Mouse (Mus musculus) heart, postnatal 0 days (tissue): ENCODE data around the gene Gm27029.

Experiments used
- CTCF ChIP-seq: IDR thresholded peaks from 2 replicates; pipeline ENCODE4 v1.5.1; 2016; ENCODE audit warnings: antibody characterized with exemption, control low read depth, low read depth
- EP300 ChIP-seq: IDR thresholded peaks from 2 replicates; pipeline ENCODE4 v1.6.1; 2016; ENCODE audit warnings: antibody characterized with exemption, low read depth

DNA sequence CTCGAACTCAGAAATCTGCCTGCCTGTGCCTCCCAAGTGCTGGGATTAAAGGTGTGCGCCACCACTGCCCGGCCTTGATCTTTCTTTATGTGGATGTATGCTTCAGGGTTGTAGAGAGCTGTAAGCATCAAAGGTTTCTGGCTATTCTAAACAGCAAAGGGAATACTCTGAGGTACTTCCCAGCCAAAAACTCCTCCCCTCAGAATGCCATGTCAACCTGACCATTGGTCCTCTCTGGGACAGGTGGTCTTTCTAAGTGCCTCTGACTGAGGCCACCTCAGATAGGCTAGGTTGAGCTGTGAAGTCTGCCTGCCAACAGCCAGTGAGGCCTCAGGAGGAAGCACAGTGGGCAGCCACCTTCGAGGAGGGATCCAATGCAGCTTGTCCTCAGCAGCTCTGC lies 24.3 kb upstream of the Gm27029 start:
- TF ChIP-seq CTCF (no peak), EP300 (no peak)
